Mouse (Mus musculus) brain, embryonic 14.5 days (tissue): ENCODE results near the gene Cenpm.

ENCODE experiments used
- CTCF ChIP-seq: fragments of 200-500 bp; IDR thresholded peaks from 2 replicates; pipeline ENCODE4 v1.5.1; 2012; ENCODE audit warnings: inconsistent platforms, mild to moderate bottlenecking, moderate library complexity, borderline replicate concordance; ENCODE audit not compliant: insufficient read depth, insufficient read length; ENCODE audit errors: extremely low read depth
- POLR2A ChIP-seq: fragments of 200-500 bp; IDR thresholded peaks from 2 replicates; pipeline ENCODE4 v1.6.1; 2012; ENCODE audit warnings: mild to moderate bottlenecking, inconsistent platforms, borderline replicate concordance; ENCODE audit not compliant: poor library complexity, insufficient read depth, insufficient read length, severe bottlenecking; ENCODE audit errors: extremely low read depth

DNA sequence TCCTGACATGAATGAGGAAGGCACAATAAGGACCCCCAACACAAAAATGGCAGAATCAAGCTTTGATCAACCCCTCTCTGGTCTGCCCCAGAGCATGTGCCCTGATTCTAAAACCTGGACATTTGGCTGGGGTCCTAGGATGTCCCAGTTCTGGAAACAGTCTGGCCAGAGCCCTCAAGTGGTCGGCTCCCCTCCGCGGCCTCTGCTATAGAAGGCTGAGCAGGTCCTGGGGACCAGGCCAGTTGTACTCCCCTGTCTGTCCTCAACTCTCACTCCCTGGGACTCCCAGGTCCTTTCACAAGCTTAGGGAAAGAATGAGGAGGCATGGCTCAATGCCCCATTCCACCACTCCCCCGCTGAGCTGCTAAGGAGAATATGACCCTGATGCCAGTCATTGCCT, 31.3 kb downstream of the Cenpm start:
- TF ChIP-seq CTCF (no peak), POLR2A (no peak)
